Mouse (Mus musculus): ENCODE data around the gene Ankrd13b.

GRCm38 (mm10) chr11:77500361-77501325 is 11.2 kb upstream of the Ankrd13b start:
- TF ChIP-seq POLR2AphosphoS5 (IDR thresholded peaks at IDR 0.05; ENCODE audit: borderline replicate concordance, low read depth, low read length): no peak
- no peak for TF ChIP-seq ETS1 (IDR thresholded peaks at IDR 0.05; ENCODE audit: low read depth, low read length)
- no peak for TF ChIP-seq POLR2A (IDR thresholded peaks at IDR 0.05; ENCODE audit: control insufficient read depth in 1 of 2, insufficient read depth in 1 of 2, low read depth in 1 of 2, low read length in 2 of 2, poor library complexity in 1 of 2)
- no peak for TF ChIP-seq CTCF (IDR thresholded peaks at IDR 0.05 in 2 of 3, conservative IDR thresholded peaks at IDR 0.05 in 1 of 3; ENCODE audit: control insufficient read depth in 1 of 3, insufficient read depth in 1 of 3, low read depth in 2 of 3, low read length in 3 of 3, poor library complexity in 1 of 3, severe bottlenecking in 1 of 3)
- TF ChIP-seq MAX (IDR thresholded peaks at IDR 0.05; ENCODE audit: low read length): no peak
- TF ChIP-seq ZC3H11A (IDR thresholded peaks at IDR 0.05; ENCODE audit: low read depth, low read length): no peak
